Mouse (Mus musculus): Measurements from ENCODE around the gene Glg1.

- TF ChIP-seq GATA1 (IDR thresholded peaks at IDR 0.05; ENCODE audit: borderline replicate concordance, low read length) (no peak), FLI1 (IDR thresholded peaks at IDR 0.05; ENCODE audit: low read length) (no peak)
Observed at GRCm38 (mm10) chr8:111300597-111301546, 41.9 kb upstream of the Glg1 start.

All from megakaryocyte, embryonic 14.5 days (primary cell).